Mouse (Mus musculus): Measurements from ENCODE around the gene Dennd6b. TPM values are rescaled to one million over a fixed set of nuclear protein-coding genes. Genes with fewer than 3 reads are reported as not detected.
A peak's percentile ranks its signal among the peaks of the same experiment; 100 is the strongest.

The Dennd6b gene
- polyA plus RNA-seq, 1 experiment from 2014 or later, result 54.6 TPM

- 4% methylated on average over 25 of the region's 25 CpGs for WGBS
- peaks cover 42% of the 10 kb centered on the region for H3K4me1 ChIP-seq
- H3K36me3 ChIP-seq, result peaks cover 26% of the 10 kb centered on the region
- H3K27ac ChIP-seq, result peak overlapping the region; percentile 90
- H3K27me3 ChIP-seq, result peaks cover 22% of the 10 kb centered on the region
- H3K9me3 ChIP-seq (replicated peaks), result no peaks in the 10 kb centered on the region
- H3K9ac ChIP-seq, result peak overlapping the region; percentile 90
- peak overlapping the region; percentile 58 for H3K4me3 ChIP-seq
- H3K4me2 ChIP-seq (replicated peaks), result peak overlapping the region; percentile 64
- peak; percentile 10; the same call in 1 of the 2 replicates for ATAC-seq (ENCODE audit: low FRiP score)
Observed at GRCm38 (mm10) chr15:89148496-89149270, 47.6 kb downstream of the Dennd6b start.

GRCm38 (mm10) chr15:89147895-89148294 is 48.4 kb downstream of the Dennd6b start:
- ATAC-seq (ENCODE audit: low FRiP score), result no peak
- H3K4me2 ChIP-seq (replicated peaks), result peak overlapping the region; percentile 64
- H3K4me3 ChIP-seq, result peak overlapping the region; percentile 58
- peaks cover 41% of the 10 kb centered on the region for H3K4me1 ChIP-seq
- peaks cover 22% of the 10 kb centered on the region for H3K27me3 ChIP-seq
- H3K36me3 ChIP-seq, result peaks cover 30% of the 10 kb centered on the region
- WGBS, result 31% methylated on average over 4 of the region's 4 CpGs
- no peaks in the 10 kb centered on the region for H3K9me3 ChIP-seq (replicated peaks)
- peak overlapping the region; percentile 90; the same call in 1 of the 2 replicates for H3K27ac ChIP-seq
- H3K9ac ChIP-seq, result peak overlapping the region; percentile 90; the same call in 1 of the 2 replicates

GRCm38 (mm10) chr15:89147456-89147855 is 48.8 kb downstream of the Dennd6b start:
- H3K4me2 ChIP-seq (replicated peaks), result peak overlapping the region; percentile 64
- 19% methylated on average over 10 of the region's 10 CpGs for WGBS
- H3K27ac ChIP-seq, result peak overlapping the region; percentile 70; the same call in 1 of the 2 replicates
- no peaks in the 10 kb centered on the region for H3K9me3 ChIP-seq (replicated peaks)
- peak overlapping the region; percentile 58 for H3K4me3 ChIP-seq
- peaks cover 22% of the 10 kb centered on the region for H3K27me3 ChIP-seq
- peaks cover 35% of the 10 kb centered on the region for H3K36me3 ChIP-seq
- H3K9ac ChIP-seq, result peak overlapping the region; percentile 90
- H3K4me1 ChIP-seq, result peaks cover 37% of the 10 kb centered on the region
- ATAC-seq (ENCODE audit: low FRiP score), result no peak

- Histone ChIP-seq H3K9me3 (replicated peaks) (no peaks in the 10 kb centered on the region), H3K4me3 (peak overlapping the region; percentile 58), H3K4me2 (replicated peaks) (peak overlapping the region; percentile 64), H3K27ac (peak overlapping the region; percentile 70), H3K4me1 (peaks cover 32% of the 10 kb centered on the region), H3K27me3 (peaks cover 22% of the 10 kb centered on the region), H3K9ac (peak overlapping the region; percentile 90), H3K36me3 (peaks cover 37% of the 10 kb centered on the region)
- no peak for ATAC-seq (ENCODE audit: low FRiP score)
- 14% methylated on average over 16 of the region's 16 CpGs for WGBS
Observed at GRCm38 (mm10) chr15:89147024-89147423, 49.3 kb downstream of the Dennd6b start.

GRCm38 (mm10) chr15:89146537-89146936 is 49.8 kb downstream of the Dennd6b start:
- peaks cover 30% of the 10 kb centered on the region for H3K4me1 ChIP-seq

GRCm38 (mm10) chr15:89145813-89146350 is 50.4 kb downstream of the Dennd6b start:
- no peak overlapping the region for H3K9ac ChIP-seq
- ATAC-seq (ENCODE audit: low FRiP score), result no peak
- H3K4me1 ChIP-seq, result peaks cover 33% of the 10 kb centered on the region
- 82% methylated on average over 24 of the region's 24 CpGs for WGBS
- H3K27ac ChIP-seq, result no peak overlapping the region
- peaks cover 32% of the 10 kb centered on the region for H3K27me3 ChIP-seq
- H3K9me3 ChIP-seq (replicated peaks), result no peaks in the 10 kb centered on the region
- peak overlapping the region; percentile 58; the same call in 1 of the 2 replicates for H3K4me3 ChIP-seq
- peaks cover 37% of the 10 kb centered on the region for H3K36me3 ChIP-seq
- peak overlapping the region; percentile 64 for H3K4me2 ChIP-seq (replicated peaks)

More at GRCm38 (mm10) chr15:89146537-89146936, 49.8 kb downstream of the Dennd6b start:
- 0 out of 2 replicates have a peak, but pooled peaks have one; percentile 9 for ATAC-seq (ENCODE audit: low FRiP score)
- Histone ChIP-seq H3K4me3 (peak overlapping the region; percentile 58), H3K27ac (peak overlapping the region; percentile 70), H3K9ac (peak overlapping the region; percentile 90), H3K36me3 (peaks cover 37% of the 10 kb centered on the region), H3K4me2 (replicated peaks) (peak overlapping the region; percentile 64), H3K9me3 (replicated peaks) (no peaks in the 10 kb centered on the region), H3K27me3 (peaks cover 27% of the 10 kb centered on the region)
- 2% methylated on average over 27 of the region's 27 CpGs for WGBS

GRCm38 (mm10) chr15:89144965-89145364 is 51.3 kb downstream of the Dennd6b start:
- no peak for ATAC-seq (ENCODE audit: low FRiP score)
- no peak overlapping the region for H3K9ac ChIP-seq
- H3K36me3 ChIP-seq, result peaks cover 37% of the 10 kb centered on the region
- H3K9me3 ChIP-seq (replicated peaks), result no peaks in the 10 kb centered on the region
- no peak overlapping the region for H3K27ac ChIP-seq
- 85% methylated on average over 11 of the region's 11 CpGs for WGBS
- H3K4me1 ChIP-seq, result peaks cover 37% of the 10 kb centered on the region
- H3K27me3 ChIP-seq, result peaks cover 37% of the 10 kb centered on the region
- no peak overlapping the region for H3K4me3 ChIP-seq
- H3K4me2 ChIP-seq (replicated peaks), result no peak overlapping the region

GRCm38 (mm10) chr15:89143134-89143533 is 53.2 kb downstream of the Dennd6b start:
- Histone ChIP-seq H3K9me3 (replicated peaks) (no peaks in the 10 kb centered on the region), H3K27me3 (peaks cover 46% of the 10 kb centered on the region), H3K4me3 (no peak overlapping the region), H3K4me2 (replicated peaks) (no peak overlapping the region), H3K9ac (no peak overlapping the region), H3K27ac (no peak overlapping the region), H3K4me1 (peaks cover 40% of the 10 kb centered on the region), H3K36me3 (peaks cover 37% of the 10 kb centered on the region)
- no peak for ATAC-seq (ENCODE audit: low FRiP score)
- 87% methylated on average over 2 of the region's 2 CpGs for WGBS

GRCm38 (mm10) chr15:89141905-89142304 is 54.4 kb downstream of the Dennd6b start:
- Histone ChIP-seq H3K4me2 (replicated peaks) (no peak overlapping the region), H3K27me3 (peaks cover 37% of the 10 kb centered on the region), H3K4me3 (no peak overlapping the region), H3K9me3 (replicated peaks) (no peaks in the 10 kb centered on the region), H3K27ac (no peak overlapping the region), H3K9ac (no peak overlapping the region), H3K36me3 (peaks cover 37% of the 10 kb centered on the region), H3K4me1 (peaks cover 34% of the 10 kb centered on the region)
- no peak for ATAC-seq (ENCODE audit: low FRiP score)
- WGBS, result 72% methylated on average over 4 of the region's 4 CpGs

- 33% methylated on average over 5 of the region's 5 CpGs for WGBS
- peaks cover 37% of the 10 kb centered on the region for H3K27me3 ChIP-seq
- no peak overlapping the region for H3K9ac ChIP-seq
- H3K4me2 ChIP-seq (replicated peaks), result no peak overlapping the region
- peaks cover 37% of the 10 kb centered on the region for H3K36me3 ChIP-seq
- H3K27ac ChIP-seq, result no peak overlapping the region
- 0 out of 2 replicates have a peak overlapping the region, but pooled peaks have one; percentile 52 for H3K4me3 ChIP-seq
- H3K9me3 ChIP-seq (replicated peaks), result no peaks in the 10 kb centered on the region
- H3K4me1 ChIP-seq, result peaks cover 29% of the 10 kb centered on the region
- ATAC-seq (ENCODE audit: low FRiP score), result no peak
Observed at GRCm38 (mm10) chr15:89141443-89141842, 54.9 kb downstream of the Dennd6b start.

- H3K9me3 ChIP-seq (replicated peaks), result no peaks in the 10 kb centered on the region
- peak within 1 kb of the TSS; percentile 68 for H3K9ac ChIP-seq
- H3K4me1 ChIP-seq, result peaks cover 23% of the 10 kb centered on the region
- peak within 1 kb of the TSS; percentile 52 for H3K4me3 ChIP-seq
- ATAC-seq (ENCODE audit: low FRiP score), result peak; percentile 72
- no peak within 1 kb of the TSS for H3K27ac ChIP-seq
- peaks cover 35% of the 10 kb centered on the region for H3K36me3 ChIP-seq
- H3K4me2 ChIP-seq (replicated peaks), result peak within 1 kb of the TSS; percentile 97
- peaks cover 33% of the 10 kb centered on the region for H3K27me3 ChIP-seq
- WGBS, result under 1% methylated on average over 21 of the region's 21 CpGs
Observed at GRCm38 (mm10) chr15:89140659-89141252, 55.5 kb downstream of the Dennd6b start, which contains the start of gene Mapk12. Gene Mapk12, minus strand, starts transcription at chr15:89140703.

- Histone ChIP-seq H3K27me3 (peaks cover 28% of the 10 kb centered on the region), H3K9ac (peak overlapping the region; percentile 68), H3K9me3 (replicated peaks) (no peaks in the 10 kb centered on the region), H3K27ac (no peak overlapping the region), H3K4me3 (peak overlapping the region; percentile 52), H3K4me1 (peaks cover 23% of the 10 kb centered on the region), H3K36me3 (peaks cover 29% of the 10 kb centered on the region), H3K4me2 (replicated peaks) (peak overlapping the region; percentile 97)
- peak; percentile 55 for ATAC-seq (ENCODE audit: low FRiP score)
- under 1% methylated on average over 48 of the region's 53 CpGs for WGBS
Observed at GRCm38 (mm10) chr15:89140048-89140658, 56.1 kb downstream of the Dennd6b start.

All from hindbrain, embryonic 12.5 days (tissue).